Mouse (Mus musculus) bone marrow, adult 2 months (tissue): Measurements from ENCODE around the gene Spata13.

Experiments
- CTCF ChIP-seq: fragments of 200-500 bp; IDR thresholded peaks from 2 replicates; pipeline ENCODE4 v1.5.1; 2011; ENCODE audit warnings: low read length, control low read depth; ENCODE audit not compliant: control insufficient read depth, insufficient read depth
- POLR2A ChIP-seq: fragments of 200-500 bp; IDR thresholded peaks from 2 replicates; pipeline ENCODE4 v1.6.1; 2011; ENCODE audit warnings: low read depth, mild to moderate bottlenecking, control low read depth, low read length, borderline replicate concordance; ENCODE audit not compliant: control insufficient read depth

DNA sequence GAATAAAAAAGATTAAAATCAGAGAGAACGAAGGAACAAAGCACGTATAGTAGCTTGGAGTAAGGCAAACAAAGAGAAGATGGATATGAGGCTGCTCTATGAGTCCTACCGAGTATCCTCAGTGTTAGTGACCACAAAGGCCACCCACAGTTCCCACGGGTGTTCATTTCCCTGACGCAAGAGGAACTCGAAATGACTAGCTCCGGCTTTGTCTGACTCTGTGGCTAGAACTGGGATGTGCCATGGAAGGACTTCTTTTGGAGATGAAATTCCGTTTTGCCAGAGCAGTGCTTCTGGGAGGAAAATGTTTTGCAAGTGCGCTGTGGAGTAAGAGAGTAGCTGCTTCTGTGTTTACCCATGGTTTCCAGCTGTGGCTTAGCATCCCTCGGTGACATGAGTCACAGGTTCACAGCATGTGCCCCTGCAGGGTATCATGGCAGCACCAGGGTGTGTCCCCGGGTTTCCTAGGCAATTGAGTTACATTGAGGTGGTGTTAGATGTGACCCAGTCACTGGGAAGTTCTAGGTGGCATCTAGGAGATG, 78.6 kb downstream of the Spata13 start:
- TF ChIP-seq CTCF (no peak), POLR2A (no peak)
